Mouse (Mus musculus): ENCODE data around the gene Il11.

Gene Il11

GRCm38 (mm10) chr7:4788499-4789435 is 6.1 kb upstream of the Il11 start:
- peak; percentile 49 for DNase-seq (ENCODE audit: low spot score)

GRCm38 (mm10) chr7:4783667-4784268 is 1.1 kb upstream of the Il11 start:
- DNase-seq (ENCODE audit: low spot score) = no peak

GRCm38 (mm10) chr7:4782130-4782529 is 529 bp downstream of the Il11 start:
- no peak for DNase-seq (ENCODE audit: low spot score)

GRCm38 (mm10) chr7:4779921-4780320 is 2.7 kb downstream of the Il11 start:
- DNase-seq (ENCODE audit: low spot score) = no peak

GRCm38 (mm10) chr7:4777851-4778637 is 4.6 kb downstream of the Il11 start:
- DNase-seq (ENCODE audit: low spot score) = no peak

GRCm38 (mm10) chr7:4776861-4777830 is 5.5 kb downstream of the Il11 start:
- no peak for DNase-seq (ENCODE audit: low spot score)

- DNase-seq (ENCODE audit: low spot score) = no peak
Observed at GRCm38 (mm10) chr7:4776131-4776530, 6.5 kb downstream of the Il11 start.

GRCm38 (mm10) chr7:4771202-4771601 is 11.5 kb downstream of the Il11 start, which contains the start of gene Fam71e2:
Gene Fam71e2, minus strand, starts transcription at chr7:4771302.
- no peak for DNase-seq (ENCODE audit: low spot score)

- DNase-seq (ENCODE audit: low spot score) = no peak
Observed at GRCm38 (mm10) chr7:4764946-4765710, 17.5 kb downstream of the Il11 start.

- no peak for DNase-seq (ENCODE audit: low spot score)
Observed at GRCm38 (mm10) chr7:4759670-4760069, 23.0 kb downstream of the Il11 start.

- DNase-seq (ENCODE audit: low spot score) = peak; percentile 62
Observed at GRCm38 (mm10) chr7:4752821-4753570, 29.7 kb downstream of the Il11 start, which contains the start of gene Cox6b2. Gene Cox6b2, minus strand, starts transcription at chr7:4753094.

GRCm38 (mm10) chr7:4751971-4752820 is 30.5 kb downstream of the Il11 start:
- peak; percentile 25 for DNase-seq (ENCODE audit: low spot score)

GRCm38 (mm10) chr7:4749169-4749568 is 33.5 kb downstream of the Il11 start:
- DNase-seq (ENCODE audit: low spot score) = no peak

- DNase-seq (ENCODE audit: low spot score) = no peak
Observed at GRCm38 (mm10) chr7:4748321-4748720, 34.3 kb downstream of the Il11 start.

- DNase-seq (ENCODE audit: low spot score) = no peak
Observed at GRCm38 (mm10) chr7:4747156-4747899, 35.3 kb downstream of the Il11 start.

GRCm38 (mm10) chr7:4746326-4746980 is 36.2 kb downstream of the Il11 start:
- DNase-seq (ENCODE audit: low spot score) = no peak

GRCm38 (mm10) chr7:4744886-4745285 is 37.8 kb downstream of the Il11 start:
- no peak for DNase-seq (ENCODE audit: low spot score)

Measured in ovary, postnatal 10 days (tissue).